Mouse (Mus musculus): ENCODE data around the gene Ap1b1. TPM values are rescaled to one million over a fixed set of nuclear protein-coding genes. Genes with fewer than 3 reads are reported as not detected.

Gene Ap1b1
- polyA plus RNA-seq, 1 experiment, result 99.1 TPM

- Histone ChIP-seq H3K4me3 (replicated peaks; ENCODE audit: control insufficient read depth, low read depth, low read length) (no peak overlapping the region), H3K4me1 (ENCODE audit: control insufficient read depth, insufficient read depth, low read length) (0 out of 2 replicates have a peak, but pooled peaks cover 1% of the 10 kb centered on the region), H3K27ac (ENCODE audit: control insufficient read depth, insufficient read depth, low read depth, low read length, poor library complexity) (no peak overlapping the region)
- no peak for TF ChIP-seq POLR2A (IDR thresholded peaks at IDR 0.05; ENCODE audit: borderline replicate concordance, control insufficient read depth, low read depth, low read length)
- TF ChIP-seq CTCF (IDR thresholded peaks at IDR 0.05; ENCODE audit: control insufficient read depth, insufficient read depth, low read length), result no peak
- WGBS, result 73% methylated on average over 6 of the region's 6 CpGs
These were observed 30.9 kb downstream of the Ap1b1 start for GRCm38 (mm10) chr11:5017506-5017905.

DNA sequence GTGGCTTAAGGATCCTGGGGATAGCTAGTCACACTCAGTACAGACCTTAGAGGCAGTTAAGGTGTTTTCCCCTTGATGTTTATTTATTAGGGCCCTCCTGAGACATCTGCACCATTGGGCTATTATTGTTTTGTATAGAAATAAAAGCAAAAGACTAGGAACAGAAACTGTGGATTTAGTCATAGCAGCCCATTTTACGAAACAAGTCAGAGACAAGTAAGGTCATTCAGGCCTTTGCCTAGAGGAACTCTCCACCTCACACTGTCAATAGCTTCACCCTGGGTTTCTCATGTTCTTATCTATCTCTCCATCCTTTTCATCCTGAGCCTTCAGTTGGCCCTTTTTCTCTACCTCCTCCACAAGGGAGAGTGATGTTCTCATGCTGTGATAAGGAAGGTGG is 38.5 kb downstream of the Ap1b1 start:
- no peak overlapping the region for H3K27ac ChIP-seq (ENCODE audit: control insufficient read depth, insufficient read depth, low read depth, low read length, poor library complexity)
- 91% methylated on average over 1 of the region's 1 CpGs for WGBS
- no peaks in the 10 kb centered on the region for H3K4me1 ChIP-seq (ENCODE audit: control insufficient read depth, insufficient read depth, low read length)
- TF ChIP-seq POLR2A (IDR thresholded peaks at IDR 0.05; ENCODE audit: borderline replicate concordance, control insufficient read depth, low read depth, low read length) (no peak), CTCF (IDR thresholded peaks at IDR 0.05; ENCODE audit: control insufficient read depth, insufficient read depth, low read length) (no peak)
- H3K4me3 ChIP-seq (replicated peaks; ENCODE audit: control insufficient read depth, low read depth, low read length), result no peak overlapping the region

GRCm38 (mm10) chr11:5028228-5028627 is 41.6 kb downstream of the Ap1b1 start:
- H3K4me1 ChIP-seq (ENCODE audit: control insufficient read depth, insufficient read depth, low read length), result no peaks in the 10 kb centered on the region
- H3K4me3 ChIP-seq (replicated peaks; ENCODE audit: control insufficient read depth, low read depth, low read length), result no peak overlapping the region
- 87% methylated on average over 7 of the region's 7 CpGs for WGBS
- TF ChIP-seq CTCF (IDR thresholded peaks at IDR 0.05; ENCODE audit: control insufficient read depth, insufficient read depth, low read length) (no peak), POLR2A (IDR thresholded peaks at IDR 0.05; ENCODE audit: borderline replicate concordance, control insufficient read depth, low read depth, low read length) (no peak)
- H3K27ac ChIP-seq (ENCODE audit: control insufficient read depth, insufficient read depth, low read depth, low read length, poor library complexity), result no peak overlapping the region

DNA sequence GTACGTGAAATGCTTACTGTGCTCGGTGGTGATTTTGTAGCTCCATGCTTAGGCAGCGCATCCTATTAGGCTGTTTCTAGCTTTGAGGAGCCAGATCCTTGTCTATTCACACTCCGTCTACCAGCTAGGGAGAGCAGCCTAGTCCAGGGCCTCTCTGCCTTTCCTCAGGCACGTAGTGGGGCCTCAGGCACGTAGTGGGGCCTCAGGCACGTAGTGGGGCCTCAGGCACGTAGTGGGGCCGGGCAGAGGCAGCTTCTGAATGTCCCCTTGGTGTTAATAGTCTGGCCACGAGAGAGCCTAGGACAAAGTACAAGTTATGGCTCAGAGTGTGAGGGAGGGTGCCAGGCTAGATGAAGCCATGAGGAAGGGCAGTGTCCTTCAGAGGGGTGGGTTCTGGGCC is 46.1 kb downstream of the Ap1b1 start:
- Histone ChIP-seq H3K27ac (ENCODE audit: control insufficient read depth, insufficient read depth, low read depth, low read length, poor library complexity) (no peak overlapping the region), H3K4me1 (ENCODE audit: control insufficient read depth, insufficient read depth, low read length) (no peaks in the 10 kb centered on the region), H3K4me3 (replicated peaks; ENCODE audit: control insufficient read depth, low read depth, low read length) (no peak overlapping the region)
- WGBS, result 94% methylated on average over 10 of the region's 10 CpGs
- no peak for TF ChIP-seq CTCF (IDR thresholded peaks at IDR 0.05; ENCODE audit: control insufficient read depth, insufficient read depth, low read length)
- TF ChIP-seq POLR2A (IDR thresholded peaks at IDR 0.05; ENCODE audit: borderline replicate concordance, control insufficient read depth, low read depth, low read length), result no peak

DNA sequence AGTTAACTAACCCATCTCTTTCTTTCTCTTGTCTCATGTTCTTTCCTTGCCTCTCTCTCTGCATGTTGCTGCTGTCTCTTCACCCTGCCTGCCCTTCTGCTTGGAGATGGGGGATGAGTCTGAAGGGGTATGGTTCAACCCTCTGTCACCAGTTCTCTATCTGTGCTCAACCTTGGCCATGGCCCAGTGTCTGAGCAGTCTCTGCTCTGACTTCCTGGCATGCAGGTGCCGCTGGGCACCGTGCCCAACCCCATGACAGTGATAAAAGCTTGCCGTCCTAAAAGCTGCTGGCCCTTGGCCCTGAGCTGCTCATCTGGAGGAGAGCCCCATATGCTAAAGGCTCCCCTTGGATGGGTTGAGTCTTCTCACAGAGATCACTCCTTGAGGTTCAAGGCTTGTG is 46.5 kb downstream of the Ap1b1 start:
- Histone ChIP-seq H3K4me3 (replicated peaks; ENCODE audit: control insufficient read depth, low read depth, low read length) (no peak overlapping the region), H3K27ac (ENCODE audit: control insufficient read depth, insufficient read depth, low read depth, low read length, poor library complexity) (no peak overlapping the region), H3K4me1 (ENCODE audit: control insufficient read depth, insufficient read depth, low read length) (no peaks in the 10 kb centered on the region)
- TF ChIP-seq CTCF (IDR thresholded peaks at IDR 0.05; ENCODE audit: control insufficient read depth, insufficient read depth, low read length), result no peak
- TF ChIP-seq POLR2A (IDR thresholded peaks at IDR 0.05; ENCODE audit: borderline replicate concordance, control insufficient read depth, low read depth, low read length), result no peak
- WGBS, result 52% methylated on average over 3 of the region's 3 CpGs

DNA sequence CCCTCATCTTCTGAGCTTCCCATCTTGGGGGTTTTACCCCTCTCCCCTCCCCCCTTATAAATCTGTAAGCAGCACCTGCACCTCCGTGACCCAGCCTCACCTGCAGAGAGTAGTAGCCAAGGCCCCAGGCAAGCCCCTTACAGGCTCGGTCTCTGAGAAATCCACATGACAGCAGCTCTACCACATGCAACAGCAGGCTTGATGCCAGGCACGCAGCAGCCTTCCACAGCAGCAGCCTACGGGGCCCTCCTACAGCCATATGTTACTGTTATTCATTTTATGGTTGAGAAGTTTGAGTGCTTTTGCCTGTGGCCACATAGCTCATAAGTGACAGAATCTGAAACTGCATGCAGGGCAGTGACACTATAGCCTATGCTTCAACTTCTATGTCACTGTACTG is 48.8 kb downstream of the Ap1b1 start:
- 90% methylated on average over 4 of the region's 4 CpGs for WGBS
- TF ChIP-seq CTCF (IDR thresholded peaks at IDR 0.05; ENCODE audit: control insufficient read depth, insufficient read depth, low read length) (no peak), POLR2A (IDR thresholded peaks at IDR 0.05; ENCODE audit: borderline replicate concordance, control insufficient read depth, low read depth, low read length) (no peak)

GRCm38 (mm10) chr11:5037146-5037854 is 50.7 kb downstream of the Ap1b1 start:
- H3K4me1 ChIP-seq (ENCODE audit: control insufficient read depth, insufficient read depth, low read length), result no peaks in the 10 kb centered on the region
- 87% methylated on average over 8 of the region's 8 CpGs for WGBS
- H3K4me3 ChIP-seq (replicated peaks; ENCODE audit: control insufficient read depth, low read depth, low read length), result no peak overlapping the region
- H3K27ac ChIP-seq (ENCODE audit: control insufficient read depth, insufficient read depth, low read depth, low read length, poor library complexity), result no peak overlapping the region
- TF ChIP-seq CTCF (IDR thresholded peaks at IDR 0.05; ENCODE audit: control insufficient read depth, insufficient read depth, low read length) (no peak), POLR2A (IDR thresholded peaks at IDR 0.05; ENCODE audit: borderline replicate concordance, control insufficient read depth, low read depth, low read length) (no peak)

More for the DNA sequence above, 48.8 kb downstream of the Ap1b1 start:
- no peak overlapping the region for H3K4me3 ChIP-seq (replicated peaks; ENCODE audit: control insufficient read depth, low read depth, low read length)
- no peak overlapping the region for H3K27ac ChIP-seq (ENCODE audit: control insufficient read depth, insufficient read depth, low read depth, low read length, poor library complexity)
- H3K4me1 ChIP-seq (ENCODE audit: control insufficient read depth, insufficient read depth, low read length), result no peaks in the 10 kb centered on the region

GRCm38 (mm10) chr11:5040585-5040984 is 54.0 kb downstream of the Ap1b1 start:
- TF ChIP-seq POLR2A (IDR thresholded peaks at IDR 0.05; ENCODE audit: borderline replicate concordance, control insufficient read depth, low read depth, low read length), result no peak
- no peak overlapping the region for H3K4me3 ChIP-seq (replicated peaks; ENCODE audit: control insufficient read depth, low read depth, low read length)
- no peak overlapping the region for H3K27ac ChIP-seq (ENCODE audit: control insufficient read depth, insufficient read depth, low read depth, low read length, poor library complexity)
- peaks cover 2% of the 10 kb centered on the region; the same call in 1 of the 2 replicates for H3K4me1 ChIP-seq (ENCODE audit: control insufficient read depth, insufficient read depth, low read length)
- WGBS, result 91% methylated on average over 5 of the region's 5 CpGs

Data from bone marrow, adult 2 months (tissue).